Mouse (Mus musculus) megakaryocyte progenitor cell, adult 5-6 weeks (primary cell): Measurements from ENCODE around the gene Slc37a2. TPM values are rescaled to one million over a fixed set of nuclear protein-coding genes. Genes with fewer than 3 reads are reported as not detected.
"Not testable (repeated sequence)": the region's sequence is repeated elsewhere in the genome, so short reads cannot be mapped to it uniquely, and the experiment has no call there.

Source experiments
- ATAC-seq: replicated peaks from 2 replicates; pipeline ENCODE4 v1.8.0; 2016; ENCODE audit warnings: mild to moderate bottlenecking, moderate TSS enrichment, inconsistent platforms; ENCODE audit not compliant: poor library complexity
- total RNA-seq, 2 experiments: library from RNA; stranded (forward) in 1 of 2; stranded (reverse) in 1 of 2; fragments of 157-497, 149-512 nt in 1 of 2; fragments of 200-1000 nt in 1 of 2; gene quantifications; 2 replicates each; pipeline versions ENCODE4 v1.2.3 to v1.2.4; 2015 to 2017

Gene Slc37a2
- 0.15 and 0.37 TPM in 2 replicates for total RNA-seq (2015)
- total RNA-seq (2017), result 0.37 and 0.50 TPM in 2 replicates

- ATAC-seq, result peak; percentile 72
Observed at GRCm38 (mm10) chr9:37255149-37255888, at the start of gene Slc37a2. Slc37a2 (minus strand) TSS chr9:37255738.

DNA sequence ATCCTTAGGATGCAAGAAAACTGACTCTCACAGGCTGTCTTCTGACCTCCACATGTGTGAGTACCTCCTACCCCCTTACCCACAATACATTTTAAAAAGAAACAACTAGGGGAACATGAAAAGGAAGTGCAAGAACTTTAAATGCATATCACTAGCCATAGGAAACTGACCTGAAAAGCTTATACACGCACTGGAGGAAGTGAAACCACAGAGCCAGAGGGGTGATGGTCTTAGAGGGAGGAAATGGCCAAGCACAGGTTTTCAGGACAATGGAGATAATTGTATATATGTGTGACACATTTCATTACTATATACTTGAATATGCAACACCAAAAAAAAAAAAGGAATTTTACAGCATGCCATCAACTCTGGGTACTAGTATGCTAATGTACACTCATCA, 46.2 kb upstream of the Slc37a2 start:
- ATAC-seq, result peak; percentile 69

- ATAC-seq, result not testable (repeated sequence)
Observed at GRCm38 (mm10) chr9:37300501-37300900, 45.0 kb upstream of the Slc37a2 start.

GRCm38 (mm10) chr9:37295586-37295985, 40.0 kb upstream of the Slc37a2 start:
- no peak for ATAC-seq

DNA sequence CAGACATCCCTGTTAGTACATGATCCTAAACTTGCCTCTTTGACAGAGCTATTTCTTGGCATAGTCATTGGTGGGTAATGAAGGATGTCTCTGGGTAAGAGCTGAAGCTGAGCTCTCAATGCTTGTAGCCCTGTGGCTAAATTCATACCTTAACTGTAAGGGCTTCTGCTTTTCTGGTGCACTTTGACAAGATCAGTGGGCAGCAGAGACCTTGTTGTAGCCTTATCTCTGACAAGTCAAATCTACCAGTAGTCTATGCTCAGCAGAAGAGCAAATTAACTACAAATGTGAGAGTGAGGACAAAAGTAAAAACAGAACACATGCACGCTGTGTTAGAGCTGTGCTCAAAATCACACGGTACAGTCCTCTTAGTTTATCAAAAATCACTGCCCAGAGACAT, 11.1 kb upstream of the Slc37a2 start:
- 0 out of 2 replicates have a peak, but pooled peaks have one; percentile 20 for ATAC-seq

DNA sequence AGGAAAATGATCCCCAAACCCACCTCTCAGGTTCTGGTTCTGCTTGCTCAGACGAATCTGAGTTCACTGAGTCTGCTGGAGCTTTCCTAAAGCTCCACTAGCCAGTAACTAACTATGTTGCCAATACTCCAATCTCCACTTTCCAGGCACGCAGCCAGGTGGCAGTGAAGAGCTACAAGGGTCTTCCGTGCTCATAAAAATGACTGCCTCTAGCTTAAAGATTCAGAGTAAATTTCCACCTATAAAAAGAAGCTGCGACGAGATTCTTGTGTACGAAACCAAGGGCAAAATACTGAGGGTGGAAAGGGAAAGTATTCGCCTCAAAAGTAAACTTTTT, 319 bp upstream of the Slc37a2 start:
- ATAC-seq, result peak; percentile 72

- no peak for ATAC-seq
Observed at GRCm38 (mm10) chr9:37254531-37255110, 917 bp downstream of the Slc37a2 start.

GRCm38 (mm10) chr9:37250631-37251030, 4.9 kb downstream of the Slc37a2 start:
- no peak for ATAC-seq

GRCm38 (mm10) chr9:37249976-37250375, 5.6 kb downstream of the Slc37a2 start:
- ATAC-seq, result no peak

DNA sequence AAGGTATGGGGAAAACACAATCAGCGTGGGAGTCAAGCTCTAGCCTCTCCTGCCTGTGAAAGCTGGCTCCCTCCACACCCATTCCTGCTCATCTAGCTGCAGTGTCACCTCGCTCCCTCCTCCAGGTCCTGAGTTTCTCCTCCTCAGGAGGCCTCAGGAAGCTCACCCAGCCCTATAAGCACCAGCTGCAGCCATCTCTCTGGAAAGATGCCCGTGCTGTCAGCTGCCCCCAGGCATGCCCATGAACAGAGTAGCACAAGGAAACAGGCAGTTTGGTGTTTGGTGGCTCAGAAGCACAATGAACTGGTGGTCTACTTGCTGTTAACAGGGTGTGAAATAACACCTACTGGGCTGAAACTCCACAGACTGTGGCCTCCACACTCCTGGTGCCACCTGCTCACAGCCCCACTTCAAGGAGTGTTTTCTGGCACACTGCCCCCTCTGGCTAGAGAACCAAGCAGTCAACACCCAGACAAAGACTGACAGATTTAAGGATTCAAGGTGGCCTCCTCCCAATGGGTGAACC, 7.1 kb downstream of the Slc37a2 start:
- 0 out of 2 replicates have a peak, but pooled peaks have one; percentile 22 for ATAC-seq

GRCm38 (mm10) chr9:37247429-37247828, 8.1 kb downstream of the Slc37a2 start:
- ATAC-seq, result peak; percentile 80

DNA sequence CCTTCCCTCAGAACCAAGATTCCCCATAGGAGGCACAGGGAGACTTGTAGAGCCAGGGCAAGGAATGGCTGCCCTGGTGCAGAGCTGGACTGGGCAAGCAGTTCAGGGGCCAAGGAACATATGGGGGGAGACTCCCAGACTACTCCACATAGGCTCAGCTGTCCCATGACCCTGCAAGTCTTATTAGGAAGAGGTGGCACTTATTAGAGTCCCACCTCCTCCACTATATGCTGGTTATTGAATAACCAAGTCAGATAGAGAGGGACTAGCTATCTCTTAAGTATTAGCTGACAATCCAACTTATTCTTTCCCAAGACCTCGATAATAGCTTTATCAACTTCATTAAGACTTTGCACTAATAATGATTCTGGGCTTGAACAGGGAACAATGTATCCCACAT, 9.7 kb downstream of the Slc37a2 start:
- no peak for ATAC-seq

DNA sequence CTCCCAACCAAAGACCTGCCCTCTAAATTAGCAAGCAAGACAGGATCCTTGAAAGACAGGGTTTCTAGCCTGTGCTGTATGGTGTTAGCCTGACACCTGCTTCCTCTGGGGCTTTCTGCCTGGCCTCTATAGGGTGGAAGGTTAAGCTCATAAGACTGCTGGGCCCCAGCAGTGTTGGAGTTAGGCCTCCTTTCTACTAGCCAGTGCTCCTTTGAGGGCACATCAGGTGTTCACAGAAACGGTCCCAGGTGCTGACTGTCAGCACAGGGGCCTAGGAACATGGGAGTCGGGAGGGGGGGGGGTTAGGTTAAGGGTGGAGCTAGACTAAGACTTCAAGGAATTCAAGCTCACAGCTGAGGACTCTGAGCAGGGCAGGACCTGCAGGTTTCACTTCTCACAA, 10.1 kb downstream of the Slc37a2 start:
- ATAC-seq, result 0 out of 2 replicates have a peak, but pooled peaks have one; percentile 12

DNA sequence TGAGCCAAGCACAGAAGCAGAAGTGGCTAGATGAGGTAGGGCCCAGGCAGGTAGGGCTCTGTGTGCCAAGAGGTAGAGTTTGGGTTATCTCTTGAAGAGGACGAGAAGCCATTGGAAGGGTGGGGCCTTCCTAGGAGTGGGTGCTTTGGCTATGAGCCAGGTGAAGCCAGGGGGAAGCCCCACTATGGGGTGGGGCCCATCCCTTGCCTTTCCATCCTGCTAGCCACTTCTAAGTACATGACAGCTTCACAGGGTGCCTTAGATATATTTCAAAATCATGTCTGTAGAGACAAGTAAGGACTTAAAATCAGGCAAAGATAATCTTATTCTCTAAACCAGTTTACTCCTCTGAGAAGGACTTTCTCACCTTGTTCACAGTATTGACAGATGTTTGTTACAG, 10.9 kb downstream of the Slc37a2 start:
- no peak for ATAC-seq

GRCm38 (mm10) chr9:37242764-37243163, 12.8 kb downstream of the Slc37a2 start:
- ATAC-seq, result peak; percentile 59

- ATAC-seq, result 0 out of 2 replicates have a peak, but pooled peaks have one; percentile 26
Observed at GRCm38 (mm10) chr9:37235951-37236737, 19.4 kb downstream of the Slc37a2 start.

DNA sequence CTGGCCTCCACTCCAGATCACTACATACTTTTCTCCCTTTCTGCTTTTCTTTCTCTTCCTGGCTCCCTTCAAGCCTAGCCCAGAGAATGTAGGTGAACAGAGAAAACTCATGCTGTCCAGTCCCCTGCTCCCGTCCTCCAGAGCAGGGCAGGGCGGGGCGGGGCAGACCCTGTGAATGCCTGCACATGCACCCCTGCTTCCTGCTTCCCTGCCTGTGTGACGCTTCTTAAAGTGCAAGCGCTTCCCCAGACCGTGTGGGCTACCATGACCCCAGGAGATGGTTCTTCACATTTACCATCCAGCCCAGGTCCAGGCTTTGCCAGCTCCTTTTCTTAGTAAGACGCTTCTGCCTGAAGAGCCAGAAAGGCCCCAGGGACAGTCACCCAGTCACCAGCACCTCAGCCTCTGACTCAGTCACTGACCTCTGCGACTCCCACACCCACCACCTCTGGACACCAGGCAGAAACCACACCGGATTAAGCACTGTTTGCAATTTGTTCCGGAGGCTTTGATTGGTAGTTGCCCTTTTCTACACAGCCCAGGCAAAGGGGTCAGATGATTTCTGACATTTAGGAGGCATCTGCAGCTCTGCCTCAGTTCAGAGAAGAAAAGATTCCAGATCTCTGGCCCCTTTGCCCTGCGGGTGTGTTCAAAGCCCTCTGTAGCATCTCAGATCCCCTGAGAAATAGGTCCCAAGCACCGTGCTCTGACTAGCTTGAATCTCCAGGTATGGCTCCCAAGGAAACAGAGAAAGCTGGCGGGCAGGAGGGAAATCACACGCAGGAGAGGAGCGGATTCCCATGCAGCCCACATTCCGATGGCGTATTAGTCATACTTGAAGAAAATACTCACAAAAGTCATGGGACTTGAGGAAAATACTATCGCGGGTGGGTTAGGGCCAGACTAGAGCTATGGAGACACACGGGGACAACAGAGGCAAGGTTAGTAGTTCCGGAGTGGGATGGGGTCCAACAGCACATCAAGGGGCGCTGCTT, 23.0 kb downstream of the Slc37a2 start:
- no peak for ATAC-seq

DNA sequence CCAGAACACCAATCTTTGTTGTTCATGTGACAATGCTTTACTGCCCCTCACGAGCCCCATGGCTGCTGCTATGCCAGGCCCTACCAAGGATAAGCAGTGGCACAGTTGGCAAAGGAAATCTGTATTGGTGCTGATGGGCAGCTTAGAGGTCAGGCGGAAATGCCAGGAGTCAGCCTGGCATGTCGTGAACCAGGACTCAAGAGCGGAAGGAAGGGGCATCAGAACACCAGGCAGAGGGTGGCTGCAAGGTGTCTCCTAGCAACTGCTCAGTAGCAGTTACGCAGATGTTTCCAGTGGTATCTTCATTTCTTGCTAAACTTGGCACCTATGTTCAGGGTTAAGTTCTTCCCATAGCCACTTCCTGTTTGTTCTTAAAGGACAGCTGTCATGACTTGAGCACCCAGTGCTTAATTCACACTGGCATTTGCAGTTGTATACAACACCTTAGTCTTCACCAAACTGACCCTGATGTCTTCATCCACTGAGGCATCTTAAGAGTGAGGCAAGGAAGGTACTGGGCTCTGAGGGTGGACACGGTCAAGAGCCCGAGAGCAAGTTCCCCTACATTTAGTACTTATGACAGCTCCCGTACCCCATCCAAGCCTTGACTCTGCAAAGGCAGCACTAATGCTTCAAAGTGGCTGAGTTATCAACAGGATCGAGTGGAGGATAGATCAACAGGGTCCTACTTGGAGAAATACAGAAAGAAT, 24.9 kb downstream of the Slc37a2 start:
- peak; percentile 55 for ATAC-seq

- ATAC-seq, result peak; percentile 92
Observed at GRCm38 (mm10) chr9:37229880-37230325, 25.6 kb downstream of the Slc37a2 start.
